Mouse (Mus musculus): ENCODE measurements at regions not wholly inside any gene's neighbourhood (a gene's known extent, or its start where the extent isn't known, plus 50 kb on each side); places are given as distances from the start of the nearest gene placed in this dataset.
A peak's percentile ranks its signal among the peaks of the same experiment; 100 is the strongest.

- Histone ChIP-seq H3K27me3 (ENCODE audit: control insufficient read depth, insufficient read depth, low read length) (no peaks in the 10 kb centered on the region; the same call in 1 of the 2 replicates), H3K27ac (ENCODE audit: insufficient read depth, low read depth, low read length) (no peak overlapping the region), H3K36me3 (ENCODE audit: control insufficient read depth, insufficient read depth, low read length) (no peaks in the 10 kb centered on the region), H3K4me3 (ENCODE audit: low read depth, low read length) (no peak overlapping the region), H3K4me1 (ENCODE audit: control insufficient read depth, insufficient read depth, insufficient read length, low read length) (peaks cover 6% of the 10 kb centered on the region; the same call in 1 of the 2 replicates)
- 74% methylated on average over 6 of the region's 6 CpGs for WGBS
- TF ChIP-seq POLR2A (IDR thresholded peaks at IDR 0.05; ENCODE audit: low read depth, low read length), result no peak
- no peak for TF ChIP-seq CTCF (IDR thresholded peaks at IDR 0.05; ENCODE audit: extremely low read depth, insufficient read length, insufficient replicate concordance, low read depth, low read length)
Measured at GRCm38 (mm10) chr8:86331383-86331782, 249.1 kb downstream of the Abcc12 start.

GRCm38 (mm10) chr8:86328626-86329025, 251.9 kb downstream of the Abcc12 start:
- H3K4me3 ChIP-seq (ENCODE audit: low read depth, low read length), result no peak overlapping the region
- no peaks in the 10 kb centered on the region; the same call in 1 of the 2 replicates for H3K27me3 ChIP-seq (ENCODE audit: control insufficient read depth, insufficient read depth, low read length)
- no peak overlapping the region for H3K27ac ChIP-seq (ENCODE audit: insufficient read depth, low read depth, low read length)
- WGBS, result 62% methylated on average over 7 of the region's 7 CpGs
- H3K36me3 ChIP-seq (ENCODE audit: control insufficient read depth, insufficient read depth, low read length), result no peaks in the 10 kb centered on the region
- H3K4me1 ChIP-seq (ENCODE audit: control insufficient read depth, insufficient read depth, insufficient read length, low read length), result peaks cover 9% of the 10 kb centered on the region; the same call in 1 of the 2 replicates
- TF ChIP-seq CTCF (IDR thresholded peaks at IDR 0.05; ENCODE audit: extremely low read depth, insufficient read length, insufficient replicate concordance, low read depth, low read length) (no peak), POLR2A (IDR thresholded peaks at IDR 0.05; ENCODE audit: low read depth, low read length) (no peak)

GRCm38 (mm10) chr8:86327982-86328381, 252.5 kb downstream of the Abcc12 start:
- WGBS, result 27% methylated on average over 3 of the region's 3 CpGs
- H3K27ac ChIP-seq (ENCODE audit: insufficient read depth, low read depth, low read length), result no peak overlapping the region
- no peaks in the 10 kb centered on the region; the same call in 1 of the 2 replicates for H3K27me3 ChIP-seq (ENCODE audit: control insufficient read depth, insufficient read depth, low read length)
- no peak overlapping the region for H3K4me3 ChIP-seq (ENCODE audit: low read depth, low read length)
- no peaks in the 10 kb centered on the region for H3K36me3 ChIP-seq (ENCODE audit: control insufficient read depth, insufficient read depth, low read length)
- TF ChIP-seq CTCF (IDR thresholded peaks at IDR 0.05; ENCODE audit: extremely low read depth, insufficient read length, insufficient replicate concordance, low read depth, low read length), result no peak
- TF ChIP-seq POLR2A (IDR thresholded peaks at IDR 0.05; ENCODE audit: low read depth, low read length), result no peak
- peaks cover 9% of the 10 kb centered on the region; the same call in 1 of the 2 replicates for H3K4me1 ChIP-seq (ENCODE audit: control insufficient read depth, insufficient read depth, insufficient read length, low read length)

GRCm38 (mm10) chr8:86325040-86325439, 255.4 kb downstream of the Abcc12 start:
- no peak for TF ChIP-seq CTCF (IDR thresholded peaks at IDR 0.05; ENCODE audit: extremely low read depth, insufficient read length, insufficient replicate concordance, low read depth, low read length)
- TF ChIP-seq POLR2A (IDR thresholded peaks at IDR 0.05; ENCODE audit: low read depth, low read length), result no peak
- WGBS, result 87% methylated on average over 7 of the region's 7 CpGs

GRCm38 (mm10) chr8:86324542-86324941, 255.9 kb downstream of the Abcc12 start:
- H3K27me3 ChIP-seq (ENCODE audit: control insufficient read depth, insufficient read depth, low read length), result no peaks in the 10 kb centered on the region
- 51% methylated on average over 4 of the region's 4 CpGs for WGBS
- peaks cover 9% of the 10 kb centered on the region; the same call in 1 of the 2 replicates for H3K4me1 ChIP-seq (ENCODE audit: control insufficient read depth, insufficient read depth, insufficient read length, low read length)
- H3K27ac ChIP-seq (ENCODE audit: insufficient read depth, low read depth, low read length), result no peak overlapping the region
- no peak overlapping the region for H3K4me3 ChIP-seq (ENCODE audit: low read depth, low read length)
- no peaks in the 10 kb centered on the region for H3K36me3 ChIP-seq (ENCODE audit: control insufficient read depth, insufficient read depth, low read length)
- TF ChIP-seq CTCF (IDR thresholded peaks at IDR 0.05; ENCODE audit: extremely low read depth, insufficient read length, insufficient replicate concordance, low read depth, low read length), result no peak
- TF ChIP-seq POLR2A (IDR thresholded peaks at IDR 0.05; ENCODE audit: low read depth, low read length), result no peak

More at GRCm38 (mm10) chr8:86325040-86325439, 255.4 kb downstream of the Abcc12 start:
- no peak overlapping the region for H3K4me3 ChIP-seq (ENCODE audit: low read depth, low read length)
- H3K36me3 ChIP-seq (ENCODE audit: control insufficient read depth, insufficient read depth, low read length), result no peaks in the 10 kb centered on the region
- peaks cover 9% of the 10 kb centered on the region; the same call in 1 of the 2 replicates for H3K4me1 ChIP-seq (ENCODE audit: control insufficient read depth, insufficient read depth, insufficient read length, low read length)
- H3K27ac ChIP-seq (ENCODE audit: insufficient read depth, low read depth, low read length), result no peak overlapping the region
- H3K27me3 ChIP-seq (ENCODE audit: control insufficient read depth, insufficient read depth, low read length), result no peaks in the 10 kb centered on the region

- Histone ChIP-seq H3K27me3 (ENCODE audit: control insufficient read depth, insufficient read depth, low read length) (no peaks in the 10 kb centered on the region), H3K4me1 (ENCODE audit: control insufficient read depth, insufficient read depth, insufficient read length, low read length) (peaks cover 9% of the 10 kb centered on the region; the same call in 1 of the 2 replicates), H3K36me3 (ENCODE audit: control insufficient read depth, insufficient read depth, low read length) (no peaks in the 10 kb centered on the region), H3K27ac (ENCODE audit: insufficient read depth, low read depth, low read length) (peak overlapping the region; percentile 26; the same call in 1 of the 2 replicates), H3K4me3 (ENCODE audit: low read depth, low read length) (no peak overlapping the region)
- WGBS, result 17% methylated on average over 2 of the region's 2 CpGs
- no peak for TF ChIP-seq POLR2A (IDR thresholded peaks at IDR 0.05; ENCODE audit: low read depth, low read length)
- TF ChIP-seq CTCF (IDR thresholded peaks at IDR 0.05; ENCODE audit: extremely low read depth, insufficient read length, insufficient replicate concordance, low read depth, low read length), result no peak
Measured at GRCm38 (mm10) chr8:86323823-86324222, 256.7 kb downstream of the Abcc12 start.

- Histone ChIP-seq H3K4me3 (ENCODE audit: low read depth, low read length) (no peak overlapping the region), H3K27ac (ENCODE audit: insufficient read depth, low read depth, low read length) (no peak overlapping the region), H3K36me3 (ENCODE audit: control insufficient read depth, insufficient read depth, low read length) (no peaks in the 10 kb centered on the region), H3K27me3 (ENCODE audit: control insufficient read depth, insufficient read depth, low read length) (no peaks in the 10 kb centered on the region), H3K4me1 (ENCODE audit: control insufficient read depth, insufficient read depth, insufficient read length, low read length) (peaks cover 6% of the 10 kb centered on the region; the same call in 1 of the 2 replicates)
- WGBS, result 97% methylated on average over 1 of the region's 1 CpGs
- TF ChIP-seq CTCF (IDR thresholded peaks at IDR 0.05; ENCODE audit: extremely low read depth, insufficient read length, insufficient replicate concordance, low read depth, low read length), result no peak
- no peak for TF ChIP-seq POLR2A (IDR thresholded peaks at IDR 0.05; ENCODE audit: low read depth, low read length)
Measured at GRCm38 (mm10) chr8:86322494-86322893, 258.0 kb downstream of the Abcc12 start.

Data from small intestine, adult 2 months (tissue).